Mouse (Mus musculus) C2C12 (cell line): ENCODE results near the gene Pon2. TPM values are rescaled to one million over a fixed set of nuclear protein-coding genes. Genes with fewer than 3 reads are reported as not detected.

Source experiments
- H3K27me3 ChIP-seq: one replicate; pipeline ENCODE4 v1.6.1; 2011; ENCODE audit not compliant: control insufficient read depth, insufficient read depth, insufficient read length
- H3K36me3 ChIP-seq: one replicate; pipeline ENCODE4 v1.6.1; 2011; ENCODE audit not compliant: control insufficient read depth, insufficient read depth
- H3K4me3 ChIP-seq: one replicate; pipeline ENCODE4 v1.5.1; 2011; ENCODE audit warnings: mild to moderate bottlenecking, control low read depth; ENCODE audit not compliant: poor library complexity, insufficient read depth, severe bottlenecking
- H3K79me2 ChIP-seq: one replicate; pipeline ENCODE4 v1.6.1; 2011; ENCODE audit not compliant: control insufficient read depth, insufficient read depth
- H3K79me3 ChIP-seq: one replicate; pipeline ENCODE4 v1.6.1; 2011; ENCODE audit warnings: low read depth, control low read depth
- H3ac ChIP-seq: one replicate; pipeline ENCODE3; 2011; ENCODE audit warnings: low read depth; ENCODE audit not compliant: control insufficient read depth, insufficient read length
- CEBPB ChIP-seq: IDR thresholded peaks from one replicate; pipeline ENCODE4 v1.6.1; 2011; ENCODE audit warnings: low read depth, mild to moderate bottlenecking, control low read depth, moderate library complexity
- CTCF ChIP-seq: IDR thresholded peaks from one replicate; pipeline ENCODE4 v1.5.1; 2011; ENCODE audit not compliant: control insufficient read depth, insufficient read depth, insufficient read length
- FOSL1 ChIP-seq: IDR thresholded peaks from one replicate; pipeline ENCODE4 v1.8.0; 2011; ENCODE audit warnings: mild to moderate bottlenecking, low read length; ENCODE audit not compliant: poor library complexity, insufficient read depth, severe bottlenecking
- MAX ChIP-seq: IDR thresholded peaks from one replicate; pipeline ENCODE4 v1.6.1; 2011; ENCODE audit warnings: mild to moderate bottlenecking, control low read depth
- MYOD1 ChIP-seq: IDR thresholded peaks from one replicate; pipeline ENCODE4 v1.6.1; 2011; ENCODE audit warnings: low read depth; ENCODE audit not compliant: control insufficient read depth, insufficient read length
- MYOG ChIP-seq: IDR thresholded peaks from one replicate; pipeline ENCODE4 v1.6.1; 2011; ENCODE audit not compliant: control insufficient read depth, insufficient read length; ENCODE audit errors: extremely low read depth
- USF1 ChIP-seq: IDR thresholded peaks from one replicate; pipeline ENCODE4 v1.6.1; 2011; ENCODE audit warnings: low read depth, mild to moderate bottlenecking, control low read depth, moderate library complexity
- polyA plus RNA-seq: library from polyadenylated mRNA; unstranded; fragments of >200 nt; fragmentation: generic; extraction: Trizol; gene quantifications from one replicate; pipeline ENCODE4 v1.2.1, GENCODE M21; 2012; ENCODE audit warnings: missing spikeins

Gene Pon2
- polyA plus RNA-seq, 1 experiment = 8.4 TPM

- Histone ChIP-seq H3K4me3 (no peak overlapping the region), H3K36me3 (no peaks in the 10 kb centered on the region), H3K79me2 (no peaks in the 10 kb centered on the region), H3K27me3 (no peaks in the 10 kb centered on the region), H3K79me3 (peaks cover 2% of the 10 kb centered on the region), H3ac (no peak overlapping the region)
- TF ChIP-seq CTCF (no peak), FOSL1 (no peak), CEBPB (no peak), MAX (no peak), MYOG (no peak), MYOD1 (no peak), USF1 (no peak)
Measured at GRCm38 (mm10) chr6:5296067-5296466, 2.2 kb downstream of the Pon2 start.

GRCm38 (mm10) chr6:5294659-5295449 lies 3.4 kb downstream of the Pon2 start:
- Histone ChIP-seq H3K4me3 (no peak overlapping the region), H3K79me2 (no peaks in the 10 kb centered on the region), H3K36me3 (no peaks in the 10 kb centered on the region), H3ac (no peak overlapping the region), H3K79me3 (peaks cover 2% of the 10 kb centered on the region), H3K27me3 (no peaks in the 10 kb centered on the region)
- TF ChIP-seq MYOD1 (no peak), MAX (no peak), CEBPB (no peak), CTCF (no peak), FOSL1 (no peak), MYOG (no peak), USF1 (no peak)

- Histone ChIP-seq H3K79me3 (peaks cover 2% of the 10 kb centered on the region), H3K27me3 (no peaks in the 10 kb centered on the region), H3ac (no peak overlapping the region), H3K36me3 (no peaks in the 10 kb centered on the region), H3K79me2 (no peaks in the 10 kb centered on the region), H3K4me3 (no peak overlapping the region)
- TF ChIP-seq MYOG = no peak
- TF ChIP-seq MYOD1 = no peak
- no peak for TF ChIP-seq MAX
- TF ChIP-seq FOSL1 = no peak
- no peak for TF ChIP-seq CTCF
- TF ChIP-seq USF1 = no peak
- no peak for TF ChIP-seq CEBPB
Measured at GRCm38 (mm10) chr6:5292841-5293240, 5.4 kb downstream of the Pon2 start.

GRCm38 (mm10) chr6:5291450-5291849 lies 6.8 kb downstream of the Pon2 start:
- no peaks in the 10 kb centered on the region for H3K36me3 ChIP-seq
- no peaks in the 10 kb centered on the region for H3K27me3 ChIP-seq
- H3K79me2 ChIP-seq = no peaks in the 10 kb centered on the region
- H3K79me3 ChIP-seq = no peaks in the 10 kb centered on the region
- no peak overlapping the region for H3ac ChIP-seq
- TF ChIP-seq FOSL1 = no peak
- TF ChIP-seq MYOG = no peak
- no peak for TF ChIP-seq MAX
- no peak for TF ChIP-seq CTCF
- no peak for TF ChIP-seq MYOD1
- TF ChIP-seq CEBPB = no peak
- no peak for TF ChIP-seq USF1
- H3K4me3 ChIP-seq = no peak overlapping the region

GRCm38 (mm10) chr6:5287919-5288318 lies 10.3 kb downstream of the Pon2 start:
- TF ChIP-seq MYOD1 = no peak
- no peak for TF ChIP-seq CEBPB
- TF ChIP-seq MAX = no peak
- TF ChIP-seq MYOG = no peak
- no peak for TF ChIP-seq CTCF
- TF ChIP-seq USF1 = no peak
- TF ChIP-seq FOSL1 = no peak
- Histone ChIP-seq H3K79me2 (no peaks in the 10 kb centered on the region), H3K27me3 (no peaks in the 10 kb centered on the region), H3ac (no peak overlapping the region), H3K4me3 (no peak overlapping the region), H3K36me3 (no peaks in the 10 kb centered on the region), H3K79me3 (no peaks in the 10 kb centered on the region)

- TF ChIP-seq CEBPB (no peak), MYOD1 (no peak), CTCF (no peak), FOSL1 (no peak), MAX (no peak), USF1 (no peak), MYOG (no peak)
- Histone ChIP-seq H3K79me2 (no peaks in the 10 kb centered on the region), H3K79me3 (no peaks in the 10 kb centered on the region), H3ac (no peak overlapping the region), H3K36me3 (no peaks in the 10 kb centered on the region), H3K4me3 (no peak overlapping the region), H3K27me3 (no peaks in the 10 kb centered on the region)
Measured at GRCm38 (mm10) chr6:5287392-5287791, 10.9 kb downstream of the Pon2 start.
